Mouse (Mus musculus) liver, postnatal 0 days (tissue): ENCODE data around the gene Clec4f.

Experiments
- CTCF ChIP-seq: sonication (generic); IDR thresholded peaks from 2 replicates; pipeline ENCODE4 v1.5.1; 2016; ENCODE audit warnings: antibody characterized with exemption, low read depth
- EP300 ChIP-seq: IDR thresholded peaks from 2 replicates; pipeline ENCODE4 v1.6.1; 2016; ENCODE audit warnings: antibody characterized with exemption, low read depth, mild to moderate bottlenecking

DNA sequence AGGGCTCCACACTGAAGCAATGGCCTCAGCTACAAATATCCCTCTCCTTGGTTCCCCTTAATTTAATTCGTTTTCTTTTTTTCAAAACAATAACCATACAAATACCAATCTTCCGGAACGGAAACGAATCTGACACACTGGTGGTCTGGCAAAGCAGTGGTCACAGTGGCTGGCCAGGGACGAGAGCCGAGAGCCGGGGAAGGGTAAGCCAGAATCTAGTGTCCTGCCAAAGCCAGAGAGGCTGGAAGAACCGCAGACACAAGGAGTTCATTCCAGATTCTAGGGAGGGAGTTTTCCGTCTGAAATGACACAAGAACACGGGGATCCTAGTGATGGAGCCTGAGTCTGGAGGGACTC lies 47.7 kb upstream of the Clec4f start:
- TF ChIP-seq CTCF: no peak
- TF ChIP-seq EP300: no peak
